Mouse (Mus musculus) heart, postnatal 14 days (tissue): ENCODE data around the gene Olfr1031. TPM values are rescaled to one million over a fixed set of nuclear protein-coding genes. Genes with fewer than 3 reads are reported as not detected.
"Not testable (repeated sequence)": the region's sequence is repeated elsewhere in the genome, so short reads cannot be mapped to it uniquely, and the experiment has no call there.

Experiments used
- DNase-seq, 2 experiments: peaks; one replicate each; pipeline ENCODE4 v3.0.0; 2021 to 2022
- intact Hi-C: fragments of 180-260 bp; cut with DNase I; formaldehyde crosslinking; loops from one replicate; pipeline ENCODE4 v1.15.1; 2025
- long read RNA-seq, 2 experiments: library from polyadenylated mRNA; stranded (forward); transcript quantifications; one replicate each; pipeline ENCODE4 v2.0.0; 2021
- total RNA-seq, 2 experiments: library from RNA; stranded (reverse); gene quantifications; 2 replicates each; pipeline ENCODE4 v1.2.3; 2021

Gene Olfr1031
- total RNA-seq = not detected
- long read RNA-seq, experiment 1 = 0 reads
- long read RNA-seq, experiment 2 = 0 reads

- no peak for DNase-seq
- intact Hi-C loops = no loop called here
Measured at GRCm38 (mm10) chr2:85990004-85990403, at the start of gene Olfr1031. Gene Olfr1031, plus strand, starts transcription at chr2:85990304.

- DNase-seq = no peak
Measured at GRCm38 (mm10) chr2:85950137-85950536, 40.0 kb upstream of the Olfr1031 start, which contains the start of gene Olfr1028. Gene Olfr1028, plus strand, starts transcription at chr2:85950437.

GRCm38 (mm10) chr2:85973595-85973994 lies 16.5 kb upstream of the Olfr1031 start, which contains the start of gene Olfr1029:
Gene Olfr1029, plus strand, starts transcription at chr2:85973895.
- intact Hi-C loops = no loop called here
- no peak for DNase-seq

More at GRCm38 (mm10) chr2:85950137-85950536, 40.0 kb upstream of the Olfr1031 start, which contains the start of gene Olfr1028:
- intact Hi-C loops = no loop called here

GRCm38 (mm10) chr2:85978976-85979375 lies 11.1 kb upstream of the Olfr1031 start, which contains the start of gene Olfr1030:
Gene Olfr1030, plus strand, starts transcription at chr2:85979276.
- intact Hi-C loops = no loop called here

GRCm38 (mm10) chr2:86005240-86005639 lies 15.1 kb downstream of the Olfr1031 start, which contains the start of gene Olfr1032:
Gene Olfr1032, plus strand, starts transcription at chr2:86005540.
- intact Hi-C loops = no loop called here
- no peak for DNase-seq

More at GRCm38 (mm10) chr2:85978976-85979375, 11.1 kb upstream of the Olfr1031 start, which contains the start of gene Olfr1030:
- DNase-seq = no peak

GRCm38 (mm10) chr2:86020406-86020805 lies 30.3 kb downstream of the Olfr1031 start, which contains the start of gene Olfr1033:
Gene Olfr1033, plus strand, starts transcription at chr2:86020633.
- intact Hi-C loops = not testable (repeated sequence)
- peak; percentile 20 to 23 for DNase-seq

GRCm38 (mm10) chr2:86021518-86021917 lies 31.4 kb downstream of the Olfr1031 start:
- DNase-seq, intact Hi-C loops: not testable (repeated sequence)

Other genes starting within 250 kb of the Olfr1031 start
- not detected for gene Olfr1012, start 227.5 kb upstream of the Olfr1031 start, total RNA-seq
- not detected for gene Olfr1013, start 223.2 kb upstream of the Olfr1031 start, total RNA-seq
- not detected for gene Olfr1014, start 217.6 kb upstream of the Olfr1031 start, total RNA-seq
- not detected for gene Olfr1015, start 208.3 kb upstream of the Olfr1031 start, total RNA-seq
- not detected for gene Olfr1016, start 187.8 kb upstream of the Olfr1031 start, total RNA-seq
- gene Olfr1018, start 171.8 kb upstream of the Olfr1031 start, total RNA-seq = not detected
- not detected for gene Olfr1019, start 144.8 kb upstream of the Olfr1031 start, total RNA-seq
- not detected for gene Olfr1020, start 143.3 kb upstream of the Olfr1031 start, total RNA-seq
- gene Olfr1022, start 121.7 kb upstream of the Olfr1031 start, total RNA-seq = not detected
- not detected for gene Olfr1023, start 104.7 kb upstream of the Olfr1031 start, total RNA-seq
- gene Olfr1024, start 85.3 kb upstream of the Olfr1031 start, total RNA-seq = not detected
- gene Olfr1025-ps1, start 75.1 kb upstream of the Olfr1031 start, total RNA-seq = not detected
- not detected for gene Olfr1026, start 68.7 kb upstream of the Olfr1031 start, total RNA-seq
- not detected for gene Olfr1028, start 39.9 kb upstream of the Olfr1031 start, total RNA-seq
- not detected for gene Olfr1029, start 16.4 kb upstream of the Olfr1031 start, total RNA-seq
- gene Olfr1030, start 11.0 kb upstream of the Olfr1031 start, total RNA-seq = not detected
- not detected for gene Olfr1032, start 15.2 kb downstream of the Olfr1031 start, total RNA-seq
- 1 to 10 TPM; 3.4 to 7.1 TPM for gene Olfr1033, start 30.3 kb downstream of the Olfr1031 start, total RNA-seq
- under 1 TPM; 0.10 to 0.29 TPM for gene Olfr1034, start 55.6 kb downstream of the Olfr1031 start, total RNA-seq
- not detected for gene Olfr1036, start 83.7 kb downstream of the Olfr1031 start, total RNA-seq
- gene Olfr1037, start 97.1 kb downstream of the Olfr1031 start, total RNA-seq = not detected
- gene Olfr1039, start 145.6 kb downstream of the Olfr1031 start, total RNA-seq = not detected
- gene Olfr1040, start 156.4 kb downstream of the Olfr1031 start, total RNA-seq = not detected
- not detected for gene Olfr1042, start 171.5 kb downstream of the Olfr1031 start, total RNA-seq
- not detected for gene Olfr1043, start 177.2 kb downstream of the Olfr1031 start, total RNA-seq
- gene Olfr1044, start 187.5 kb downstream of the Olfr1031 start, total RNA-seq = not detected
- not detected for gene Olfr52, start 195.4 kb downstream of the Olfr1031 start, total RNA-seq
- not detected for gene Olfr1045, start 212.7 kb downstream of the Olfr1031 start, total RNA-seq
- not detected for gene Olfr1046, start 229.0 kb downstream of the Olfr1031 start, total RNA-seq
- gene Olfr1047, start 241.1 kb downstream of the Olfr1031 start, total RNA-seq = not detected
- not detected for gene Olfr1048, start 250.0 kb downstream of the Olfr1031 start, total RNA-seq